Mouse (Mus musculus): ENCODE results near the gene Etfdh. TPM values are rescaled to one million over a fixed set of nuclear protein-coding genes. Genes with fewer than 3 reads are reported as not detected.

Etfdh gene
- polyA plus RNA-seq, 1 experiment: 44.9 TPM

DNA sequence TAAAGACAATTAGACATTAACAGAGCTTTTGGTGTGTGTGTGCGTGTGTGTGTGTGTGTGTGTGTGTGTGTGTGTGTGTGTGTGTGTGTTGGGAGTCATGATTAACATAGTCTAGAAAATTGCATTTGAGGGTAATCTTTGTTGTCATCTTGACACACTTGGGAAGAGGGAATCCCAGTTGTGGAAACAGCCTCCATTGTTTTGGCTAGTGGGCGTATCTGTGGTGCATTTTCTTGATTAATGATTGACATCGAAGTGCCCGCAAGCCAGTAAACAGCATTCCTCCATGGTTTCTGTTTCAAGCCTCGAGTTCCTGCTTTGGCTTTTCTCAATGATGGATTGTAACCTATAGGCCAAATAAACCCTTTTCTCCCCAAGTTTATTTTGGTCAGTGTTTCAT, 27.4 kb upstream of the Etfdh start:
- DNase-seq (ENCODE audit: low read depth in 1 of 2, low spot score in 2 of 2): no peak
- Histone ChIP-seq H3K4me3 (ENCODE audit: extremely low read depth, insufficient read depth, insufficient read length) (no peak overlapping the region), H3K36me3 (ENCODE audit: control insufficient read depth, insufficient read depth, low read length) (no peaks in the 10 kb centered on the region), H3K27ac (ENCODE audit: insufficient read depth, low read length) (no peak overlapping the region), H3K27me3 (ENCODE audit: control insufficient read depth, insufficient read depth, low read length) (0 out of 2 replicates have a peak, but pooled peaks cover 1% of the 10 kb centered on the region), H3K4me1 (ENCODE audit: control insufficient read depth, insufficient read depth, insufficient read length) (no peaks in the 10 kb centered on the region)
- WGBS: 67% methylated on average over 5 of the region's 5 CpGs
- no peak for TF ChIP-seq POLR2A (IDR thresholded peaks at IDR 0.05; ENCODE audit: low read depth, low read length)
- no peak for TF ChIP-seq CTCF (IDR thresholded peaks at IDR 0.05; ENCODE audit: extremely low read depth, insufficient read depth, insufficient read length, insufficient replicate concordance)

- 93% methylated on average over 6 of the region's 6 CpGs for WGBS
Observed at GRCm38 (mm10) chr3:79652129-79652528, 22.8 kb upstream of the Etfdh start.

DNA sequence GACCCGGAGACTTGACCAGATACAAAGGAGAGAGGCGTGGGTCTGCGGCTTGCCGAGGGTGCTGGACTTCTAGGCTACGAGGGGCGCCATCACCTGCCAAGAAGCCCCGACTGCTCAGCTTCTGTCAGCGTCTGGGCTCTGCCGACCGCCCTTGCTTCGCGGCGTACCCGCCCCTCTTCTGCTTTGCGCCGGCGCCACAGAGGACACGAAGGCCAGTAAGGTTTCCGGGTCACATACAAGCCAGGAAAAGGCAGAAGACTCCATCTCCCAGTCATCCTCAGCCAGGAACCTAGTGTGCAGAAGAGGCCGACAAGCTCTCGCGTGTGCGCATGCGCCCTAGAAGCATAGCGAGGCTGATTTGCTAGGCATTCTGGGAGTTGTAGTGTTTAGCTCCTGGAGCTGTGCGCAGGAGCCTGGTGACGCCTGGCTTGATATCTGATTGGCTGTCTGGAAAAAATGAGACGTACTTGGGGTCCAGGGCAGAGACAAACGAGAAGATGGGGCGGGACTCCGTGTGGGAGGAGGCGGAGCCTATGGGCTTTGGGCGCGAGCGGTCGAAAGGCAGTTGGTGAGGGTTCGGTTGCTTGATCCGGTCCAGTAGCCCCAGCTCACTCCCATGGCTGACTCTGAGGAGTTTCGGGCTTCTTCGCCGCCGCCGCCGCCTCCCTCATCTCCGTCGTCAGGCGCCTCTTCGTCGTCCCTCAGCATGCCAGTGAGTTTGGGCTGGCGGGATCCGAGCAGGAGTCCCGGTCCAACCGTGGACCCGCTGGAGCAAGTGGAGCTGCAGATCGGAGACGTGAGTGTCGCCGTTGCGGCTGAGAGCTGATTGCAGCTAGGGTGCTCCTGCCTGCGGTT, 512 bp downstream of the Etfdh start, which contains the start of gene 4930579G24Rik:
TSS of gene 4930579G24Rik (plus strand) at position 519 of the 855 bp plus-strand sequence.
- Histone ChIP-seq H3K4me3 (ENCODE audit: extremely low read depth, insufficient read depth, insufficient read length) (peak within 1 kb of the TSS; percentile 81), H3K27me3 (ENCODE audit: control insufficient read depth, insufficient read depth, low read length) (no peaks in the 10 kb centered on the region), H3K36me3 (ENCODE audit: control insufficient read depth, insufficient read depth, low read length) (no peaks in the 10 kb centered on the region), H3K27ac (ENCODE audit: insufficient read depth, low read length) (peak within 1 kb of the TSS; percentile 76), H3K4me1 (ENCODE audit: control insufficient read depth, insufficient read depth, insufficient read length) (peaks cover 3% of the 10 kb centered on the region; the same call in 1 of the 2 replicates)
- TF ChIP-seq CTCF (IDR thresholded peaks at IDR 0.05; ENCODE audit: extremely low read depth, insufficient read depth, insufficient read length, insufficient replicate concordance): no peak
- TF ChIP-seq POLR2A (IDR thresholded peaks at IDR 0.05; ENCODE audit: low read depth, low read length): peak; percentile 53
- under 1% methylated on average over 60 of the region's 60 CpGs for WGBS
- peak; percentile 88 to 99 for DNase-seq (ENCODE audit: low read depth in 1 of 2, low spot score in 2 of 2)

More at GRCm38 (mm10) chr3:79652129-79652528, 22.8 kb upstream of the Etfdh start:
- Histone ChIP-seq H3K27me3 (ENCODE audit: control insufficient read depth, insufficient read depth, low read length) (0 out of 2 replicates have a peak, but pooled peaks cover 1% of the 10 kb centered on the region), H3K27ac (ENCODE audit: insufficient read depth, low read length) (no peak overlapping the region), H3K36me3 (ENCODE audit: control insufficient read depth, insufficient read depth, low read length) (no peaks in the 10 kb centered on the region), H3K4me3 (ENCODE audit: extremely low read depth, insufficient read depth, insufficient read length) (no peak overlapping the region), H3K4me1 (ENCODE audit: control insufficient read depth, insufficient read depth, insufficient read length) (no peaks in the 10 kb centered on the region)
- DNase-seq (ENCODE audit: low read depth in 1 of 2, low spot score in 2 of 2): no peak
- no peak for TF ChIP-seq CTCF (IDR thresholded peaks at IDR 0.05; ENCODE audit: extremely low read depth, insufficient read depth, insufficient read length, insufficient replicate concordance)
- TF ChIP-seq POLR2A (IDR thresholded peaks at IDR 0.05; ENCODE audit: low read depth, low read length): no peak

GRCm38 (mm10) chr3:79628182-79628560, 1.1 kb downstream of the Etfdh start:
- H3K36me3 ChIP-seq (ENCODE audit: control insufficient read depth, insufficient read depth, low read length): no peaks in the 10 kb centered on the region
- peak overlapping the region; percentile 76 for H3K27ac ChIP-seq (ENCODE audit: insufficient read depth, low read length)
- WGBS: under 1% methylated on average over 9 of the region's 9 CpGs
- H3K27me3 ChIP-seq (ENCODE audit: control insufficient read depth, insufficient read depth, low read length): no peaks in the 10 kb centered on the region
- peaks cover 3% of the 10 kb centered on the region; the same call in 1 of the 2 replicates for H3K4me1 ChIP-seq (ENCODE audit: control insufficient read depth, insufficient read depth, insufficient read length)
- TF ChIP-seq POLR2A (IDR thresholded peaks at IDR 0.05; ENCODE audit: low read depth, low read length) (no peak), CTCF (IDR thresholded peaks at IDR 0.05; ENCODE audit: extremely low read depth, insufficient read depth, insufficient read length, insufficient replicate concordance) (no peak)
- H3K4me3 ChIP-seq (ENCODE audit: extremely low read depth, insufficient read depth, insufficient read length): peak overlapping the region; percentile 81
- peak in 1 of 2 experiments; percentile 8 for DNase-seq (ENCODE audit: low read depth in 1 of 2, low spot score in 2 of 2)

- TF ChIP-seq CTCF (IDR thresholded peaks at IDR 0.05; ENCODE audit: extremely low read depth, insufficient read depth, insufficient read length, insufficient replicate concordance) (no peak), POLR2A (IDR thresholded peaks at IDR 0.05; ENCODE audit: low read depth, low read length) (no peak)
- no peaks in the 10 kb centered on the region for H3K27me3 ChIP-seq (ENCODE audit: control insufficient read depth, insufficient read depth, low read length)
- no peak overlapping the region for H3K27ac ChIP-seq (ENCODE audit: insufficient read depth, low read length)
- WGBS: 9% methylated on average over 10 of the region's 10 CpGs
- peak in 1 of 2 experiments; percentile 8 for DNase-seq (ENCODE audit: low read depth in 1 of 2, low spot score in 2 of 2)
- H3K36me3 ChIP-seq (ENCODE audit: control insufficient read depth, insufficient read depth, low read length): peaks cover 2% of the 10 kb centered on the region; the same call in 1 of the 2 replicates
- peaks cover 3% of the 10 kb centered on the region; the same call in 1 of the 2 replicates for H3K4me1 ChIP-seq (ENCODE audit: control insufficient read depth, insufficient read depth, insufficient read length)
- H3K4me3 ChIP-seq (ENCODE audit: extremely low read depth, insufficient read depth, insufficient read length): peak overlapping the region; percentile 81
Observed at GRCm38 (mm10) chr3:79627484-79628181, 1.7 kb downstream of the Etfdh start.

- WGBS: 96% methylated on average over 2 of the region's 2 CpGs
- Histone ChIP-seq H3K27ac (ENCODE audit: insufficient read depth, low read length) (no peak overlapping the region), H3K4me1 (ENCODE audit: control insufficient read depth, insufficient read depth, insufficient read length) (no peaks in the 10 kb centered on the region), H3K27me3 (ENCODE audit: control insufficient read depth, insufficient read depth, low read length) (no peaks in the 10 kb centered on the region), H3K36me3 (ENCODE audit: control insufficient read depth, insufficient read depth, low read length) (peaks cover 26% of the 10 kb centered on the region), H3K4me3 (ENCODE audit: extremely low read depth, insufficient read depth, insufficient read length) (no peak overlapping the region)
- no peak for DNase-seq (ENCODE audit: low read depth in 1 of 2, low spot score in 2 of 2)
- TF ChIP-seq POLR2A (IDR thresholded peaks at IDR 0.05; ENCODE audit: low read depth, low read length): no peak
- TF ChIP-seq CTCF (IDR thresholded peaks at IDR 0.05; ENCODE audit: extremely low read depth, insufficient read depth, insufficient read length, insufficient replicate concordance): no peak
Observed at GRCm38 (mm10) chr3:79609886-79610285, 19.4 kb downstream of the Etfdh start.

Data from spleen, adult 2 months (tissue).